Mouse (Mus musculus) macrophage (primary cell): ENCODE measurements around the gene Mmgt2. TPM values are rescaled to one million over a fixed set of nuclear protein-coding genes. Genes with fewer than 3 reads are reported as not detected.
A peak's percentile ranks its signal among the peaks of the same experiment; 100 is the strongest.

Source experiments
- H3K27ac ChIP-seq: fragments of 350-480 bp; formaldehyde crosslinking; 2 replicates; pipeline ENCODE4 v1.9.0; 2021
- H3K36me3 ChIP-seq: fragments of 350-480 bp; formaldehyde crosslinking; 2 replicates; pipeline ENCODE4 v1.9.0; 2021; ENCODE audit errors: inconsistent target
- H3K4me3 ChIP-seq: fragments of 350-480 bp; formaldehyde crosslinking; 2 replicates; pipeline ENCODE4 v1.9.0; 2021; ENCODE audit errors: inconsistent target
- H3K79me2 ChIP-seq: fragments of 350-480 bp; formaldehyde crosslinking; 2 replicates; pipeline ENCODE4 v1.9.0; 2021; ENCODE audit errors: inconsistent target
- WGBS: methylation state at CpG from one replicate; pipeline ENCODE4 v1.1.7; 2026; ENCODE audit warnings: inconsistent platforms; ENCODE audit not compliant: missing documents; 5-methylcytosine and 5-hydroxymethylcytosine counted together
- polyA plus RNA-seq: library from polyadenylated mRNA; stranded (reverse); fragments of 250-400 nt; gene quantifications from 3 replicates; pipeline ENCODE4 v1.2.4, GENCODE M21; 2018; ENCODE audit warnings: inconsistent platforms
- total RNA-seq, 78 experiments: library from RNA; depleted of rRNA; stranded (reverse); fragments of 250-400 nt; gene quantifications; 1 replicate in 9 of 78; 2 replicates in 24 of 78; 3 replicates in 43 of 78; 4 replicates in 2 of 78; pipeline ENCODE4 v1.2.4; 2018; ENCODE audit warnings: inconsistent platforms in 56 of 78

The Mmgt2 gene
- total RNA-seq (2018; cell fraction: chromatin; rRNA removed): 10 to 100 TPM in 10 of 26 experiments, 1 to 10 TPM in 16; 1.0 to 19.0 (median 7.6) TPM
- total RNA-seq (2018; cell fraction: cytosol; rRNA removed): 10 to 100 TPM; 15.0 to 36.0 (median 26.6) TPM
- 10 to 100 TPM in 20 of 26 experiments, 1 to 10 TPM in 6; 4.4 to 34.3 (median 15.5) TPM for total RNA-seq (2018; cell fraction: nucleus; rRNA removed)
- polyA plus RNA-seq: 25.0 to 33.0 TPM (median 31.4 TPM) in 3 replicates

GRCm38 (mm10) chr11:62648591-62649391 lies at the start of gene Mmgt2:
Gene Mmgt2, plus strand, starts transcription at chr11:62648664.
- peaks cover 54% of the 10 kb centered on the region for H3K79me2 ChIP-seq
- no peaks in the 10 kb centered on the region for H3K36me3 ChIP-seq
- peak within 1 kb of the TSS; percentile 51 for H3K27ac ChIP-seq
- H3K4me3 ChIP-seq: peak within 1 kb of the TSS; percentile 68
- WGBS: 1% methylated on average over 29 of the region's 53 CpGs

- Histone ChIP-seq H3K27ac (peak overlapping the region; percentile 93), H3K36me3 (peaks cover 57% of the 10 kb centered on the region), H3K79me2 (peaks cover 27% of the 10 kb centered on the region), H3K4me3 (peak overlapping the region; percentile 82)
- WGBS: 24% methylated on average over 17 of the region's 17 CpGs
These were observed 46.5 kb upstream of the Mmgt2 start for GRCm38 (mm10) chr11:62601732-62602618.

GRCm38 (mm10) chr11:62602619-62603311 lies 45.7 kb upstream of the Mmgt2 start:
- Histone ChIP-seq H3K79me2 (peaks cover 27% of the 10 kb centered on the region), H3K4me3 (peak overlapping the region; percentile 82), H3K36me3 (peaks cover 58% of the 10 kb centered on the region), H3K27ac (peak overlapping the region; percentile 93)
- under 1% methylated on average over 58 of the region's 58 CpGs for WGBS

GRCm38 (mm10) chr11:62603312-62604056 lies 45.0 kb upstream of the Mmgt2 start:
- WGBS: 0% methylated on average over 13 of the region's 13 CpGs
- Histone ChIP-seq H3K4me3 (peak overlapping the region; percentile 82), H3K36me3 (peaks cover 51% of the 10 kb centered on the region), H3K79me2 (peaks cover 27% of the 10 kb centered on the region), H3K27ac (peak overlapping the region; percentile 93)

- 48% methylated on average over 5 of the region's 5 CpGs for WGBS
- Histone ChIP-seq H3K4me3 (peak overlapping the region; percentile 82), H3K36me3 (peaks cover 43% of the 10 kb centered on the region), H3K27ac (peak overlapping the region; percentile 93; the same call in 1 of the 2 replicates), H3K79me2 (peaks cover 27% of the 10 kb centered on the region)
These were observed 44.2 kb upstream of the Mmgt2 start for GRCm38 (mm10) chr11:62604123-62604706.

- WGBS: 77% methylated on average over 3 of the region's 3 CpGs
- no peak overlapping the region for H3K27ac ChIP-seq
- H3K4me3 ChIP-seq: no peak overlapping the region
- peaks cover 27% of the 10 kb centered on the region for H3K79me2 ChIP-seq
- H3K36me3 ChIP-seq: peaks cover 35% of the 10 kb centered on the region
These were observed 43.4 kb upstream of the Mmgt2 start for GRCm38 (mm10) chr11:62604886-62605618.

- Histone ChIP-seq H3K36me3 (peaks cover 31% of the 10 kb centered on the region), H3K79me2 (peaks cover 27% of the 10 kb centered on the region), H3K27ac (no peak overlapping the region), H3K4me3 (no peak overlapping the region)
- 86% methylated on average over 10 of the region's 10 CpGs for WGBS
These were observed 42.7 kb upstream of the Mmgt2 start for GRCm38 (mm10) chr11:62605619-62606298.

- Histone ChIP-seq H3K36me3 (peaks cover 31% of the 10 kb centered on the region), H3K27ac (no peak overlapping the region)
- WGBS: 82% methylated on average over 10 of the region's 10 CpGs
These were observed 41.9 kb upstream of the Mmgt2 start for GRCm38 (mm10) chr11:62606299-62607169.

GRCm38 (mm10) chr11:62607170-62607951 lies 41.1 kb upstream of the Mmgt2 start:
- Histone ChIP-seq H3K79me2 (peaks cover 27% of the 10 kb centered on the region), H3K4me3 (no peak overlapping the region), H3K36me3 (peaks cover 31% of the 10 kb centered on the region), H3K27ac (no peak overlapping the region)
- WGBS: 92% methylated on average over 10 of the region's 10 CpGs

More at GRCm38 (mm10) chr11:62606299-62607169, 41.9 kb upstream of the Mmgt2 start:
- Histone ChIP-seq H3K79me2 (peaks cover 27% of the 10 kb centered on the region), H3K4me3 (no peak overlapping the region)

GRCm38 (mm10) chr11:62607952-62608201 lies 40.6 kb upstream of the Mmgt2 start:
- peaks cover 31% of the 10 kb centered on the region for H3K36me3 ChIP-seq
- WGBS: 95% methylated on average over 1 of the region's 1 CpGs
- no peak overlapping the region for H3K4me3 ChIP-seq
- H3K27ac ChIP-seq: no peak overlapping the region
- peaks cover 27% of the 10 kb centered on the region for H3K79me2 ChIP-seq
